Mouse (Mus musculus) R1 (cell line): ENCODE results near the gene Sh3pxd2a.

Experiments used
- DNase-seq: peaks from one replicate; pipeline ENCODE4 v3.0.0-alpha.2; 2018; ENCODE audit warnings: low read depth, low spot score

Gene Sh3pxd2a

GRCm38 (mm10) chr19:47313387-47314075, 150.7 kb downstream of the Sh3pxd2a start:
- no peak for DNase-seq

GRCm38 (mm10) chr19:47311162-47311561, 153.0 kb downstream of the Sh3pxd2a start:
- DNase-seq, result no peak

GRCm38 (mm10) chr19:47309824-47310223, 154.4 kb downstream of the Sh3pxd2a start:
- no peak for DNase-seq

GRCm38 (mm10) chr19:47306917-47307315, 157.3 kb downstream of the Sh3pxd2a start:
- no peak for DNase-seq

GRCm38 (mm10) chr19:47306128-47306916, 157.9 kb downstream of the Sh3pxd2a start:
- DNase-seq, result no peak

GRCm38 (mm10) chr19:47305401-47305800, 158.8 kb downstream of the Sh3pxd2a start:
- no peak for DNase-seq

GRCm38 (mm10) chr19:47304170-47304745, 159.9 kb downstream of the Sh3pxd2a start:
- DNase-seq, result no peak

GRCm38 (mm10) chr19:47303128-47303527, 161.1 kb downstream of the Sh3pxd2a start:
- DNase-seq, result no peak

GRCm38 (mm10) chr19:47302191-47302852, 161.9 kb downstream of the Sh3pxd2a start:
- DNase-seq, result no peak

GRCm38 (mm10) chr19:47301303-47302190, 162.7 kb downstream of the Sh3pxd2a start:
- DNase-seq, result no peak

GRCm38 (mm10) chr19:47298100-47298499, 166.1 kb downstream of the Sh3pxd2a start:
- DNase-seq, result no peak

GRCm38 (mm10) chr19:47292451-47292951, 171.7 kb downstream of the Sh3pxd2a start:
- DNase-seq, result no peak

- DNase-seq, result no peak
These were observed 172.7 kb downstream of the Sh3pxd2a start for GRCm38 (mm10) chr19:47291307-47292080.

GRCm38 (mm10) chr19:47286886-47287450, 177.2 kb downstream of the Sh3pxd2a start:
- DNase-seq, result peak; percentile 87

- peak; percentile 61 for DNase-seq
These were observed 178.6 kb downstream of the Sh3pxd2a start for GRCm38 (mm10) chr19:47285581-47285980.

GRCm38 (mm10) chr19:47282688-47283215, 181.4 kb downstream of the Sh3pxd2a start:
- no peak for DNase-seq

GRCm38 (mm10) chr19:47282050-47282454, 182.1 kb downstream of the Sh3pxd2a start:
- no peak for DNase-seq

- DNase-seq, result no peak
These were observed 183.3 kb downstream of the Sh3pxd2a start for GRCm38 (mm10) chr19:47280894-47281293.

- no peak for DNase-seq
These were observed 184.2 kb downstream of the Sh3pxd2a start for GRCm38 (mm10) chr19:47279788-47280532.
